Mouse (Mus musculus) urinary bladder, postnatal 25 days (tissue): Measurements from ENCODE around the gene Slc15a1.

Source experiments
- DNase-seq: peaks from one replicate; pipeline ENCODE4 v3.0.0; 2022; ENCODE audit warnings: low spot score

Slc15a1 gene

DNA sequence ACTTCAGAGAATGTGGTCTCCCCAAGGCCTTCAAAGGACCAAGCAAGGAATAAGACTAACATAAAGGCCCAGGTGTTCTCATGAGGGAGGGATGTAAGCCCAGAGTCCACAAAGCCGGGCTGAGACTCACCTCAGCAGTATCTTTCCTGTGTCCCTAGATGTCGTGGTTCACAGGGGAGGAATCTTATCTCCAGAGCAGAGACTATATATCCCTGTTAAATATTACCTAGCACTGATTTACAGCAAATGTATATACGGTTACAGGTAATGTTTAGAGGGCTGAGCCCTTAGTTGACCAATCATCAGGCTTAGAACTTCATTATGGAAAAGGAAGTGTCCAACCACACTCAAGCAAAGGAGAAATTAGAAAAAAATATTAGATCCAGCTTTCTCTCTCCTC lies 11.3 kb downstream of the Slc15a1 start:
- no peak for DNase-seq

DNA sequence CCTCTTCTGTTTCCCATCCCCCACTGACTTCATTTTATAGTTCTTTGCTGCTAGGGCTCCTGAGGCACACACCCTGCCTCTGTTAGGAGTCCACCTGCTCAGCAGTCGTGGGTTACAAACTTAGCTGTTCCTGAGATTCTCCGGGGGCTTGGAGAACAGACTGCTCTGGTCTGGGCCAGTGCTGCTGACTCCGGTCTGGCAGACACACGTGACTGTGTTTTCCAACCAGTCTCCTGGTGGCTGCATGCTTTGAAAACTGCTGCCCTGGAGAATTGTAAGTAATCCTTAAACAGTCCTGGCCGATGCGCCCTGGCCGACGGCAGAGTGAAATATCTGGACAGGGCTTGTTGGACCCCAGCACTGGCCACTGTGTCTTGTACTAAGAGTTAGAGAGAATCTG lies 12.7 kb downstream of the Slc15a1 start:
- DNase-seq = no peak

DNA sequence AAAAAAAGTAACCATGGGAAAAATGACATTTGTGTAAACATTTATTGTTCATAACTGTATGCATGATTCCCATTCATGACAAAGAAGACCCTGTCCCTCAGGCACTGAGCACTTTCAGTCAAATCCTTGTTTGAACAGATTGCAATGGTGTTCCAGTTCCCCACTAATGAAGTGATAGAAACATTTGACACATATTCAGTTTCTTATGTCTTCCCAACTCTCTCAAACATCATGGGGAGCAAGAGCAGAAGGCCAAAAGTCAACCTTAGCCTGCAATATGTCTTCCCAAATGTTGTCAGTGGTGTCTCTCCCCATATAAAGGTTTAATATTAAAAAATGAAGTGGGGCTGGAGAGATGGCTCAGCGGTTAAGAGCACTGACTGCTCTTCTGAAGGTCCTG lies 19.3 kb downstream of the Slc15a1 start:
- no peak for DNase-seq

DNA sequence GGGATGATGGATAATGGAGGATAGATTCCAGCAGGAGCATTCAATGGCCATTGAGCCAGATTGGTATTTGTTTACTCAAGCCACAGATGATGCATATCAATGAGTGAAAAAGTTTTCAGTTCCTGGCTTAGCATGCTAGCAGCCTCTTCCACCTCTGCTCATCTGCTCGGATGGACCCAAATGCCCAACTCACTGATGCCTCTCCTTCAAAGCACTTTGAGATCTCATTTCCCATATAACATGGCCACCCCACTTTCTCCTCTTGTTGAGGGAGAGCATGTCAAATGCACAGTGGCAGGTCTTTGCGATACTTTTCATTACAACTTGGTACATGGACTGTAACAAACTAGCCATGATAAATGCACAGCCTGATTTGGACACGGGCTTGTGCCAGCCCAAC lies 20.6 kb downstream of the Slc15a1 start:
- no peak for DNase-seq

DNA sequence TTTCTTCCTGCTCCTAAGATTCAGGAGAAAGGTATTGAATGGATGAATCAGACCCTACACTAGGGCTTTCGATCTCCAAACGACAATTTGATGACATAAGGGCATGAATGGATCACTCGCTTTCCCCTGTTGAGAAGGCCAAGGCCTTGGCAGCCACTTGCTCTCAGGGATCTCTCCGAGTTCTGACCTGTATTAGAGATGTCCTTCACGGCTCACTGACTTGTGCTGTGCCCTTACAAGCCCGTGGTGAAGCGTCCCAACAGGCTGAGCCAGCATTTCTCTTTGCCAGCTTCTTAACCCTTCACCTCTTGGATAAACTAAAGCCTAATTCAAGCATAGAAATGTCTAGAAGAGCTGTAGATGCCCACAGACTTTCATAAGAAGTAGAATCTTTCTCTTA lies 22.9 kb downstream of the Slc15a1 start:
- DNase-seq = no peak

DNA sequence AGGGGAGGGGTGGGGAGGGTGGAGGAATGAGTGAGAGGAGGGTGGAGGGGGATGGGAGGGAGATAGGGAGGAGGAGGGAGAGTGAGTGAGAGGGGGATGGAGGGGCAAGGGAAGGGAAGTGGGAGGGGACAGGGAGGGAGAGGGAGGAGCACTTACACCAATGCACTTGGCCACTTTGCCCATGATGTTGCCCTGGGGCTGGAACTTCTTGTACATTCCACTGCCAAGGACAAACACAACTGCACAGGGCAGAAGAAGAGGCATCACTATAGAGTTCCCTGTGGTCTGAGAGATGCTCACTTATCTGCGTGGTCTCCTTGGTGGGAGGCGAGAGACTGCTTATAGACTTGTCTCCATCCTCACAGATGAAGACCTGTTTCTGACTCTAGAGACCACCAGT lies 23.5 kb downstream of the Slc15a1 start:
- DNase-seq = no peak

DNA sequence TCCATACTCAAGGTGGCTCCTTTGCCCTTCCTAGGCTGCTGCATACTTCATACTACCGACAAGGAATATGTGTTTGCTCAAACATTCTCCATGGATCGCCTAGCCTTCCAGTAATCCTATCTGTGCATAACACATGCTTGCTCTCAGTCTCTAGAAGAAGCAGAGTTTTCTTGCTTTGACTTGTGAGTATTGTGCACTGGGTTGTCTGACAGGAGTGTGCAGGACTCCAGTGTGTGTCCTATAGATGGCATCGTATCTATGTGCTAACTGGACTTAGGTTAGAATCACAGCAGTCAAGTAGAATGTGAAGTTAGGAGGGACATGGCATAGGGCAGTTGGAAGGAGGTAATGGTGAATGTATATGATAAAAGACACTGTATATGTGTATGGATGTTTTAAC lies 26.0 kb downstream of the Slc15a1 start:
- DNase-seq = no peak

DNA sequence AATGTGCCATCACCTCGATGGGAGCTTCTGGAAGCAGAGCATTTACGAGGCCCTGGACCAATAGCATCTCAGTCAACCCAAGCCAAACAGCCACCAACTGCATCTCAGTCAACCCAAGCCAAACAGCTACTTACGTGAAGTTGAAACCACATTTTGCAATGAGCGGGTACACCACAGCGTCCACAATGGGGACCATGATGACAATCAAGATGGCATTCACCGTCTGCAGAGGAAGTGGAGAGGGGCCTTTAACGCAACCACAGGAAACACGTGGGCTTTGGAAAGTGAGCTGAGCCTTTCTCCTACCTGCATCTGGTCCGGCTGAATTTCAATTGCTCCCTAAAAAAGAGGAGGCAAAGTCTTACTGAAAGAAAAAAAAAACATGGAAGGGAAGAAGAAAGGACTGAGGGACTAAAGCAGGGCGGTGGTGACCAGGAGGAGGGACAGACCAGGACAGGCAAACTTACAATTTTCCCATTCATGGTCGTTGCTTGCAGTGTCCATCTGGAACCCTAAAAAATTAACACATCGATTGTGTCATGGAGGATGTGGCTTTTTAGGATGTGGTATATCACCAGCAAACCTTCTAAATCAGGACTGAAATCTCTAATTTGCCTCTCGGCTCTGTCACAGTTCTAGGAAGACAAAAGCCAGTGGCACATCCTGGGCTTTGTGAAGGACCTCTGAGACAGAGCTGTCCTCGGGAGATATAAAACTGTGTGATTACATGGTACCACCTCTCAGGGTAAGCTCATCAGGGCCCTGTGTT lies 26.9 kb downstream of the Slc15a1 start:
- no peak for DNase-seq

DNA sequence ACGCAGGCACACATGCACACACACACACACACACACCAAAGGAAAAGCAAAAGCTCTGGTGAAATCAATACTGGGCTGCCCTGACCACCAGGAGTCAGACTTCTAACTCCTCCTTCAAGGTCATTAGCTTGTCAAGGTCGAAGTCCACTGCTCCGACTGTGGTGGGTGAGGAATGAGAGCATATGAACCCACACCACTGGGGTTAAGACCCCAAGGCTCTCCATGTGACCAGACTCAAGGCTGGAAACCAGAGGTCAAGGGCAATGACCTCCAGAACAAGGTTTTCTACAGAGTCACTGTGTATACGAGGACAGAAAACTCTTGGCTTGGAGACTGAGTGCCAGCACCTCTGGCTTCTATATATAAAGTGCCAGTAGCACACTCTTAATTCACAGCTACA lies 31.2 kb downstream of the Slc15a1 start:
- DNase-seq = no peak

DNA sequence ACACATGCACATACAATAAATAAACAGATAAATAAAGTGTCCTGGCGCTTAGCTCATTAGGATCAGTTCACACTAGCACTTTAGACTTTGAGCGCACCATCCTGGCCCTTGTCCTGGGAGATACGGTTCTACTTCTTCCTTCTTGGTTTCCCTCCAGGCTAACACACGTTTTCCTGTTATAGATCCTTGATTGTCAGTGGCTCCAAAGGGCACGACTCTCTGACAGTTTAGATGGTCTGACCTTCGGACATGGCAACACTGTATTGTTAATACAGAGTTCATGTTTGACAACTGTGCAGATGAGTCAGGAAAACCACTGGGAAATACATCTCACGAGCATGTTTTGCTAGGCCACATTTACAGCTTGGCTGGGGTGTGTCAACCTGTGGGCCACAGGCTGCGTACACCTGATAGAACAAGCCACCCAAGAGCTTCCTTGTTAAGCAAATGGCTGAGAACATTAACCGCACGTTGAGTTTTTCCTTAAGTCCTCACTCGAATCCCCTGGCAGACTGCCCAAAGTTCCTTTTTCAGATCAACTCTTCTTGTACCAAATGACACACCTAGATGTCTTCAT lies 33.4 kb downstream of the Slc15a1 start:
- no peak for DNase-seq

DNA sequence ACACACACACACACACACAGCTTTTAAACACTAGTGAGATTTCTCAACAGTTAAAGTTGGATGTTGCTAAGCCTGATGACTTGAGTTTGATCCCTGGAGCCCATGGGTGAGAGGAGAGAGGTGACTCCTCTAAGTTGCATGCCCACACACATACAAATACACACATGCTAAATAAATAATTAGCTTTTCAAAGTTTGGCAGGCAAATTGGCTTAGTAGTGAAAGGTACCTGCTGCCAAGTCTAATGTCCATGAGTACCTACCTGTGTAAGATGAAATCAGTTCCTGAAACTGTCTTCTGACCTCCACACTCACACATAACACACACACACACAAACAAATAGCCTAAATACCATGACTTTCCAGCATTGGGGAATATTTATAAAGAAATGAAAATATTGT lies 35.5 kb downstream of the Slc15a1 start:
- no peak for DNase-seq

DNA sequence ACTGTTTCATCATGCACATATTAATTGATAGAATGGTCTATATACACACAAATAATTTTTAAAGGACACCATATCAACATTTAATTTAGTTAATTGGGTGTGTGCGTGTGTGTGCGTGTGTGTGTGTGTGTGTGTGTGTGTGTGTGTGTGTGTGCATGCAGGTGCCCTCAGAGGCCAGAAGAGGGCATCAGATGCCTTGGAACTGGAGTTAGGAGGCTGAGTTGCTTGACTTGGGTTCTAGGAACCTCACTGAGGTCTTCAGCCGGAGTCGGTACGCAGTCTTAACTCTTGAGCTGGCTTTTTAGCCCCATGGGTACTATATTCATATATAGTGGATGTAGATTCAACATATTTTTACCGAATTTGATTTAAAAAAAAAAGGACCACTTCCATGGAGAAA lies 37.4 kb downstream of the Slc15a1 start:
- no peak for DNase-seq

DNA sequence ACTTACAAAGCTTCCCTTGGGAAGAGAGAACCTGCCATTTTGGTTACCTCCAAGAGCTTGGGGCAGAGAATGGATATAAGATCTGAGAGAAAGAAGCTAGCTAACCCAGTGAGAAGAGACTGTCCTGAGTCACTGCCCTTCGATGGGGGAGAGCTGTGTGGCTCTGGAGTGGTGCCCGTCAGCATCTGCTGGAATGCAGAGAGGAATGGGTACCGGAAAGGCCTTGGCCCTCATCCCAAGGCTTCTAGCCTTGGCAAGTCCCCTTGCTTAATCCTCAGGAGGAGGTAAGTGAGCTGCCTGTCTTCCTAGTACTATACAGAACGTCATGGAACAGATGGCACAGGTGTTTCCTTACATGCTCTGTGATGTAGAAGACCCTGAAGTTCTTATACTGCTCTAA lies 38.6 kb downstream of the Slc15a1 start:
- no peak for DNase-seq

DNA sequence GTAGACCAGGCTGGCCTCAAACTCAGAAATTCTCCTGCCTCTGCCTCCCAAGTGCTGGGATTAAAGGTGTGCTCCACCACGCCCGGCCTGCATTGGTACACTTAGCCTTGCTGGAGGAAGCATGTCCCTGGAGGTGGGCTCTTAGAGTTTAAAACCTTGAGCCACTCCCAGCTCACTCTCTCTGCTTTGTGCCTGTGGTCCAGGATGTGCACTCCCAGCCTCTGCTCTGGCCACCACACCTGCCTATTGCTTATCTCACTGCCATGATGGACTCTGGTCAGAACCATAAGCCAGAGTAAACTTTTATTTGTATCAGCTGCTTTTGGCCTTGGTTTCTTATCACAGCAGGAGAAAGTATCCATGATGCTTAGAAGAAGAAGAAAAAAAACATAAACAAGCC lies 40.7 kb downstream of the Slc15a1 start:
- DNase-seq = no peak

DNA sequence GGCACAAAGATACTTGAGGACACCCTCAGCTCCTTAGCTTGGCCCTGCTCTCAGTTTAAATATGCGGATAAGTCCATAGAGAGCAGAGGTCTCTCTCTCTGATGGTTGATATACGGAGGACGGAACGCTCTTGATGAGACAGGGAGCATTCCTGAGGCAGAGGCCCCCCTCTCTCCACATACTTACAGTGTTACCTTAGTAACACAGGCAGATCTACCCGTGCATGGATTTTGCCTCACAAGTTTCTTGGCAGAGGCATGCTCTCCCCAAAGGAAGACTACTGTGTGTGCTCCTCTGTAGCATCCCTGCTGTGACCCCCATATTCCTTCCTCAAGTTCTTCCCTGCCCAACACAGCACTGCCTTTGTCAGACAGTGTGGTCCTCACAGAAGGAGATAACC lies 42.3 kb downstream of the Slc15a1 start:
- no peak for DNase-seq

DNA sequence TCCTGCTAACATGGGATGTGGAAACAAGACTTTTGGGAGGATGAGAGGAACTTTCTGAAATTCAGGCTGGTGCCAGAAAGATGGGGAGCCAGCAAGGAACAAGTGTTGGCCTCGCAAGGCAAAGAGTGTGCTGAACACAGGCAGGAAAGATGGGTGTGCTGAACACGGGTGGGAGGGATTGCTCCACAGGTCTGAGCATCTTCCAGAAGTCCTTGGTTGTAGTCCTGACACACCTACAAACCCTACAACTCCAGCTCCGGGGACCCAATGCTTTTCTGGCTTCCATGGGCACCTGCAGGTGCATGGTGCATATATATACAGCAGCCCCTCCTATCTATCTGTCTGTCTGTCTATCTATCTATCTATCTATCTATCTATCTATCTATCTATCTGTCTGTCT lies 44.1 kb downstream of the Slc15a1 start:
- DNase-seq = no peak

DNA sequence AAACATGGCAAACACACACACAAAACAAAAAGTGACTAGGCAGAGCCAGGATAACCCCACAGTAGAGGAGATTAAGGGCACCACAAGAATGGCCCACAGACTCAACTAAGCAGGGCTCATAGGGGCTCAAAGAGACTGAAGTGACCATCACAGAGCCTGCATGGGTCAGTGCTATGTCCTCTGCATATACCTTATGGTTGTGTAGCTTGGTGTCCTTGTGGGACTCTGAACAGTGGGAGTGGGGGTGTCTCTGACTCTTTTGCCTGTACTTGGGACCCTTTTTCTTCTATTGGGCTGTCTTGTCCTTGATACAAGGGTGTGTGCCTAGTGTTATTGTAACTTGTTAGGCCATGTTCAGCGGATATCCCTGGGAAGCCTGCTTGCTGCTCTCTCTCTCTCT lies 46.5 kb downstream of the Slc15a1 start:
- DNase-seq = no peak

DNA sequence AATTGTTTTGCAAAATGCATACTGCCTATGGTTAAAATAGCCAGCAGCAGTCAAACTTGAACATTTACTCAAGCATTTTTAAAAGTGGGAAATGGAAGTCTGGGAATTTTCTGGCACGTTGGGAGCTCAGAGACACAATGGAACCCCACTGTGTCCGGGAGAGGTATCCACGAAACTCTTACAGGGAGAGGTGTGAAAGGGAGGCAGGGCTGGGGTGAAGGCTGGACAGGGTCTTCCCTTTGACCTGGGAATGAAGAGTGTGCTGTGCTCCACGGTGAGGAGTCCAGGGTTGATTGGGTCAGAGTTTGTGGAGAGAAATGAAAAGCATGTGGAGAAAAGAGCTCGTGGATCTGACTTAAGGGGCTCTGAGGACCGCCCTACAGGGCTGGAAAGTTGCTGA lies 47.5 kb downstream of the Slc15a1 start:
- no peak for DNase-seq

DNA sequence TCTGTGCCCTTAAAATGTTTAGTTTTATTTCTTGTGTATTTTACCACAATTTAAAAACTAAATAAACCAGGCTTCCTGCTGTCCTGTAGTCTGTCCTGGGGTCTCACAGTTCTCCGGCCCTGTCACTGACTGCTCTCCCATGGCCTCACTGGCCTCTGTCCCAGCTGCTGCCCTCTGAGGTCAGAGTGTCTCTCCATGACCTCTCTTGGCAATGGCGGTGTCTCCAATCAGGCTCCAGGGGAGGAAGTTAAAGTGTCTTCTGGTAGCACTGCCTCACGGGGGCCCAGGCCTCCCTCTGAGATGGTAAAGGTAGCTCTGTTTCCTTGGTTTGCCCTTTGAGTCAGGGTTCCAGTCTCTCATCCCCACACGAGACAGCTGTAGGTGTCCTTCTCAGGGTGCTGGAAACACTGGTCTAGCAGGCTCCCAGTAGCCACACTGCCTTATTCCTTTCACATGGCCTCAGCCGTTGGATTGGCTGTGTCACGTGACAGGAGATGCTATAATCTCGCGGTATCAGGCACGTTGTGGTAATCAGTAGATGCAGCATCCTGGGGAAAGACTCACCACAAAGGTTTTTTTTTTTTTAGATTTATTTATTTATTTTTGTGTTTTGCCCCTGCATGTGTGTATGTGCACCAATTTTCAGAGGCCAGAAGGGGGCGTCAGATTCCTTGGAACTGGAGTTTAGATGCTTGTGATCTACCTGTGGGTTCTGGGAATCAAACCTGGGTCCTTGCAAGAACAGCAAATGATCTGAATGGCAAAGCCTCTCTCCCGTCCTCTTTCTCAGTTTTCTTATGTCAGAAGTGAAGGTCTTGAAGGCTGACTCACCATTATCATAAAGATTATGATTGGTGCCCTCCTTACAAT lies 48.4 kb downstream of the Slc15a1 start:
- DNase-seq = no peak

DNA sequence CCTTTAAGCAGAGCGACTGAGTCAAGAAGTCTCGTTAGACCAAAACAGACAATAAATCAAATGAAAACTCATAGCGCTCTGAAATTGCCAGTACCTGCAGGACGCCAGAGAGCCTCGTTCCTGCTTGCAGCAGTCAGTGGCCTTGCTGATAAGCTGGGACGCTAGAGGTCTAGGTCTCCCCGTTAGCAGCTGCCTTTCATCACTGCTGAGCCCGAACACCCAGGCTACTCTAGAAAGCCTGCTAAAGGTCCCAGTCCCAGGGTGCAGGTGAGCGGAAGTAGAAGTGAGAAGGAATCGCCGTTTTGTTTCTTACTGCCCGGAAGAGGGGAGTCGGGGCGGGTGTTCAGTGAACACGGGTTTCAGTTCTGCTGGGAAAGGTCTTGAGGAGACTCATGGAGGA lies 49.1 kb downstream of the Slc15a1 start:
- no peak for DNase-seq

DNA sequence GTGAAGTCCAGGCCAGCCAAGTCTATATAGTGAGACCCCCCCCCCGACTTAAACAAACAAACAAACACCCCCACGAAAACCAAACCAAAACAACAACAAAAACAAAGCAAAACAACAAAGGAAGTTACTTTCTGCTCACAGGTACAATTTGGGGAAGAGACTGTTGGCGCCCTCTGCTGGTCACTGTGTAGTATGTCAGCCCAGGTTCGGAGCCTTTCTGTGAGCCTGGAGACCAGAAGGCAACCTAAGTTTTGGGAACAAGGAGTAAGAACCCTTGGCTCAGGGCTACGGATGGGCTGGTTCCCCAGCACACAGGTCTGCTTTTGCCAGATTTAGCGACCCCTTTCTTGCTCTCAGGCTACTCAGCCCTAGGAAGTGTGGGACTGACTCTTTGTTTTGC lies 49.5 kb downstream of the Slc15a1 start:
- peak; percentile 65 for DNase-seq

DNA sequence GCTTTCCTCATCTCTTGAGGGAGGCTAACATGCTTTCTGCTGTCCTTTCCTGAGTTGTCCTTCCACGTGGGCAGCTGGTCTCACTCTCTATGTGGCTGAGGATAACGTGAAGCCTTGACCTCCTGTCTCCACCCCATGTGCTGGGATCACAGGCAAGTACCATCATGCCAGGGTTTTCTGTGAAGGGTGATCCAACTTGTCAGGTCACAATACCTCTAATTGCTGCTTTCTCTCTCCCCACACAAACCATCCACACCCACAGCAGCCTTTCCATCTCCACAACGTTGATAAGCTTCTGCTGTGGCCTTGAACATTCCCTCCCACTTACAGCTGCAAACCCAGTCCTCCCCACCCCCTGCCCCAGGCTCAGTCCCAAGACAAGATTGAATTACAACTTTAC lies 51.9 kb downstream of the Slc15a1 start:
- no peak for DNase-seq

DNA sequence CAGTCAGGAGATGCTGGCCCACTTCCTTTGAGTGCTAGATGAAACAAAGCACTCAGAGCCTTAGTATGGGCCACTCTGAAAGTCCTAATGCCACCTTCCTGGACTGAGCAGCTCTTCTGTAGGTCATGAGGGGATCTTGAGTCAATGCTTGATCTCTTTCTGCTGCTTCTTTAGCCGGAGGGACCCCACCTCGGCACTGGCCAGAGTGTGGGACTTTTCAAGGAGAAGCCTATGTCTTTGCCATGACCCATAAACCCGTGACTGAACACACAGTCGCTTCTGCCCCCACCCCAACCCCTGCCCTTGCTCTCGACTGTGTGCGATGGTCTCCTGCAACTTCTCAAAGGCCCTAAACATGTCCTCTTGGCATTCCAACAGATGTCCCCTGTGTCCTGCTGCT lies 52.8 kb downstream of the Slc15a1 start:
- no peak for DNase-seq
